Mouse (Mus musculus) hindbrain, embryonic 15.5 days (tissue): ENCODE data around the gene Adipor2. TPM values are rescaled to one million over a fixed set of nuclear protein-coding genes. Genes with fewer than 3 reads are reported as not detected.

Experiments
- ATAC-seq: fragments of 200-750 bp; cut with Nextera tagmentation; 2 replicates; pipeline ENCODE4 v1.8.0; 2017; ENCODE audit warnings: low read depth, moderate number of reproducible peaks, moderate TSS enrichment; ENCODE audit not compliant: low FRiP score
- H3K27ac ChIP-seq: fragments of 300-500 bp; sonication (generic); replicated peaks from 2 replicates; pipeline ENCODE4 v1.5.1; 2015; ENCODE audit warnings: mild to moderate bottlenecking, inconsistent platforms
- H3K27me3 ChIP-seq: fragments of 300-500 bp; sonication (generic); 2 replicates; pipeline ENCODE4 v1.6.1; 2015; ENCODE audit warnings: control low read depth, inconsistent platforms
- H3K36me3 ChIP-seq: fragments of 300-500 bp; sonication (generic); 2 replicates; pipeline ENCODE4 v1.6.1; 2015; ENCODE audit warnings: control low read depth, inconsistent platforms
- H3K4me1 ChIP-seq: fragments of 300-500 bp; sonication (generic); replicated peaks from 2 replicates; pipeline ENCODE4 v1.6.1; 2015; ENCODE audit warnings: control low read depth, inconsistent platforms
- H3K4me2 ChIP-seq: fragments of 300-500 bp; sonication (generic); 2 replicates; pipeline ENCODE4 v1.6.1; 2015; ENCODE audit warnings: moderate library complexity, mild to moderate bottlenecking, inconsistent platforms
- H3K4me3 ChIP-seq: fragments of 300-500 bp; sonication (generic); 2 replicates; pipeline ENCODE4 v1.5.1; 2015; ENCODE audit warnings: mild to moderate bottlenecking, inconsistent platforms
- H3K9ac ChIP-seq: fragments of 300-500 bp; sonication (generic); 2 replicates; pipeline ENCODE4 v1.6.1; 2015; ENCODE audit warnings: inconsistent platforms
- H3K9me3 ChIP-seq: fragments of 300-500 bp; sonication (generic); 2 replicates; pipeline ENCODE4 v1.6.1; 2016; ENCODE audit warnings: control low read depth, inconsistent platforms
- WGBS: fragments of 180-500 bp; shearing (Covaris S2); methylation state at CpG from one replicate; pipeline ENCODE4 v1.1.7; 2015; 5-methylcytosine and 5-hydroxymethylcytosine counted together
- polyA plus RNA-seq: library from polyadenylated mRNA; unstranded; fragments of >200 nt; fragmentation: Nextera tagmentation; extraction: Ambion mirVana; gene quantifications from 2 replicates; pipeline ENCODE4 v1.2.1, GENCODE M21; 2015

Gene Adipor2
- polyA plus RNA-seq, 1 experiment from 2014 or later, result 36.2 TPM

GRCm38 (mm10) chr6:119402976-119403375 is 14.5 kb downstream of the Adipor2 start:
- H3K4me1 ChIP-seq, result no peaks in the 10 kb centered on the region
- no peak overlapping the region for H3K4me3 ChIP-seq
- H3K27ac ChIP-seq, result no peak overlapping the region
- no peak for ATAC-seq
- WGBS, result 90% methylated on average over 3 of the region's 3 CpGs
- no peaks in the 10 kb centered on the region for H3K9me3 ChIP-seq
- H3K4me2 ChIP-seq, result no peak overlapping the region
- H3K9ac ChIP-seq, result no peak overlapping the region
- H3K36me3 ChIP-seq, result no peaks in the 10 kb centered on the region
- no peaks in the 10 kb centered on the region for H3K27me3 ChIP-seq

- no peak overlapping the region for H3K9ac ChIP-seq
- ATAC-seq, result no peak
- H3K27me3 ChIP-seq, result no peaks in the 10 kb centered on the region
- no peak overlapping the region for H3K4me2 ChIP-seq
- no peak overlapping the region for H3K27ac ChIP-seq
- no peaks in the 10 kb centered on the region for H3K4me1 ChIP-seq
- 93% methylated on average over 8 of the region's 8 CpGs for WGBS
- no peaks in the 10 kb centered on the region for H3K36me3 ChIP-seq
- H3K4me3 ChIP-seq, result no peak overlapping the region
- no peaks in the 10 kb centered on the region for H3K9me3 ChIP-seq
Observed at GRCm38 (mm10) chr6:119401545-119402304, 15.8 kb downstream of the Adipor2 start.

- no peaks in the 10 kb centered on the region for H3K27me3 ChIP-seq
- H3K36me3 ChIP-seq, result no peaks in the 10 kb centered on the region
- no peaks in the 10 kb centered on the region for H3K9me3 ChIP-seq
- ATAC-seq, result no peak
- no peak overlapping the region for H3K9ac ChIP-seq
- no peak overlapping the region for H3K4me3 ChIP-seq
- whole genome bisulfite sequencing, result 98% methylated on average over 3 of the region's 3 CpGs
- H3K4me1 ChIP-seq, result no peaks in the 10 kb centered on the region
- no peak overlapping the region for H3K27ac ChIP-seq
- no peak overlapping the region for H3K4me2 ChIP-seq
Observed at GRCm38 (mm10) chr6:119400649-119401048, 16.9 kb downstream of the Adipor2 start.

DNA sequence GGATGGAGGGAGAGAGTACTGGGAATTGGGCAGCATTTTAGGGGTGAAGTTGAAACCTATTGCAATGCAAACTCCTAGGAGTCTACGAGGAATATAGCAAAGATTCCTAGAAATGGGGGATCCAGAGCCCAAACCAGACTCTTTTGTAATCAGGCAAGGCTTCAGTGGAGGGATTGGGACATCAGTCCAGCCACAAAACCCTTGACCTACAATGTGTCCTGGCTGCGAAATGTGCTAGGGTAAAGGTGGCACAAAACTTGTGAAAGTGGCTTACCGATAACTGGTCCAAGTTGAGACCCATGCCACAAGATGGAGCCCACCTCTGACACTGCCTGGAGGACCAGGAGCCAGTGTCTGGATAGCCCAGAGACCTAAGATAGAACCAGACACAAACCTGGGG is 18.1 kb downstream of the Adipor2 start:
- Histone ChIP-seq H3K9ac (no peak overlapping the region), H3K4me2 (no peak overlapping the region), H3K4me1 (no peaks in the 10 kb centered on the region), H3K4me3 (no peak overlapping the region), H3K9me3 (no peaks in the 10 kb centered on the region), H3K36me3 (no peaks in the 10 kb centered on the region), H3K27me3 (no peaks in the 10 kb centered on the region), H3K27ac (no peak overlapping the region)
- 93% methylated on average over 3 of the region's 3 CpGs for WGBS
- no peak for ATAC-seq

- Histone ChIP-seq H3K36me3 (no peaks in the 10 kb centered on the region), H3K27ac (no peak overlapping the region), H3K4me2 (no peak overlapping the region), H3K27me3 (no peaks in the 10 kb centered on the region), H3K4me1 (no peaks in the 10 kb centered on the region), H3K9ac (no peak overlapping the region), H3K9me3 (no peaks in the 10 kb centered on the region), H3K4me3 (no peak overlapping the region)
- 67% methylated on average over 5 of the region's 5 CpGs for WGBS
- ATAC-seq, result no peak
Observed at GRCm38 (mm10) chr6:119396309-119396634, 21.2 kb downstream of the Adipor2 start.

DNA sequence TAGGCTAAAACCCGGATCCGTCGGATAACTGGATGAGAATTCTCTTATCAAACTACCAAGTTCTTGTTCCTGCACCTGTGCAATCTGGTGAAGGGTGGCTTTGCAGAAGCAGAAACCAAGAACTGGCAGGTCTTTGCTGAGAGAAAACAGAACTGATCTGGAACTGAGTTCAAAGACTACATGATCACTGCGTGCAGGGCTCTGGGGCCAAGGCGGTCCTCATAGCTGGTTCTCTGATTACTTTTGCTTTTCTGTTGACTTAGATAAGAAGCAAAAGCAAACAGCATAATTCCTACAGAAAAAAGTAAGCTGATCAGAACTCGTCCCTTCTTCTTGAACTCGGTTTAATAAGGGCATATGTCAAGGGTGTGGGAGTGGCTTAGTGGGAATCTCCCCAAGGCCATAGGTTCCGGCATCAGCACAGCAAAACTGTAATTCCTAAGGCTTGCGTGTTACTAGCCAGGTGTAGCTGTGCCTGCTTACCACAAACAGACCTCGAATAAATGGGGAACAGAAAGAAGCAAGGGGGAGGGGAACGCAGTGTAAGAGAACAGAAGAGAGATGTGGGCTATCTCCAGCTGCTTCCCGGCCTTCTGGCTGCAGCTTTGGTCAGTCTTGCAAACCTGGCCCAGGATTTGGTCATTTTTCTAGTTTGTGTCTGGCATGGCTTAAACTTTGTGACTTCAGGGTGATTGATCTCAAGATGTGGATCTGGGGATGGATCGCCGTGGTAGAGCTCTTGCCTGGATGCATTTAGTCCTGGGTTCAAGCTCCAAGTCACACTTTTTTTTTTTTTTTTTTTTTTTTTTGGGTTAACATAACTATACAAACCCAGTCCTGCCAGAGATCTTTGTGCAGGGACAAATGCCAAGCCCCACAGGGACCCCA is 21.8 kb downstream of the Adipor2 start:
- no peak overlapping the region for H3K4me2 ChIP-seq
- no peaks in the 10 kb centered on the region for H3K9me3 ChIP-seq
- no peaks in the 10 kb centered on the region for H3K27me3 ChIP-seq
- no peak overlapping the region for H3K4me3 ChIP-seq
- H3K4me1 ChIP-seq, result no peaks in the 10 kb centered on the region
- H3K27ac ChIP-seq, result no peak overlapping the region
- H3K9ac ChIP-seq, result no peak overlapping the region
- 87% methylated on average over 14 of the region's 14 CpGs for WGBS
- no peaks in the 10 kb centered on the region for H3K36me3 ChIP-seq
- ATAC-seq, result no peak

- H3K9me3 ChIP-seq, result no peaks in the 10 kb centered on the region
- no peak for ATAC-seq
- no peak overlapping the region for H3K4me3 ChIP-seq
- no peak overlapping the region for H3K9ac ChIP-seq
- 81% methylated on average over 9 of the region's 9 CpGs for WGBS
- no peak overlapping the region for H3K27ac ChIP-seq
- H3K4me1 ChIP-seq, result peaks cover 12% of the 10 kb centered on the region
- no peaks in the 10 kb centered on the region for H3K27me3 ChIP-seq
- H3K36me3 ChIP-seq, result no peaks in the 10 kb centered on the region
- no peak overlapping the region for H3K4me2 ChIP-seq
Observed at GRCm38 (mm10) chr6:119392836-119393235, 24.7 kb downstream of the Adipor2 start.

GRCm38 (mm10) chr6:119390728-119391127 is 26.8 kb downstream of the Adipor2 start:
- H3K9ac ChIP-seq, result no peak overlapping the region
- ATAC-seq, result no peak
- no peaks in the 10 kb centered on the region for H3K9me3 ChIP-seq
- no peak overlapping the region for H3K27ac ChIP-seq
- no peak overlapping the region for H3K4me2 ChIP-seq
- H3K27me3 ChIP-seq, result no peaks in the 10 kb centered on the region
- no peak overlapping the region for H3K4me3 ChIP-seq
- peaks cover 27% of the 10 kb centered on the region for H3K4me1 ChIP-seq
- no peaks in the 10 kb centered on the region for H3K36me3 ChIP-seq
- WGBS, result 89% methylated on average over 4 of the region's 4 CpGs

DNA sequence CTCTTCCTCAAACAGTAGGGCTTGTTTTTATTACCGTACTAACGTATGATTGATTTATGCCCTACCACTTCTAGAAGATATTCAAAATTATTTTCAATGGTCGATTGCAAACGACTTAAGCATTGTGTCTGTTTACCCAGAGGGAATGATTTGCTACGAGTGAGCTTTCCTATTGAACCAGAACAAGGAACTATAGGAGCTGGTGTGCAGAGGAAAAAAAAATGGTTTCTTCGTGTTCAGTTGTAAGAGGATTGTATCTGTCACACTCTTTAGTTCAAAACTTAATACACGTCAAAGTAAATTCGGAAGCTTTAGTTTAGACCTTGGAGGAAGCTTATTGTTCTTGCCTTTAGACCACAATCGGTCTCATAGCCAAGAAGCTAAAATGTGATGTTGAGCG is 28.4 kb downstream of the Adipor2 start:
- Histone ChIP-seq H3K9ac (peak overlapping the region; percentile 48), H3K4me2 (peak overlapping the region; percentile 59), H3K9me3 (no peaks in the 10 kb centered on the region), H3K27ac (peak overlapping the region; percentile 96), H3K27me3 (no peaks in the 10 kb centered on the region), H3K36me3 (no peaks in the 10 kb centered on the region), H3K4me3 (peak overlapping the region; percentile 86), H3K4me1 (peaks cover 27% of the 10 kb centered on the region)
- 21% methylated on average over 10 of the region's 10 CpGs for WGBS
- ATAC-seq, result no peak

DNA sequence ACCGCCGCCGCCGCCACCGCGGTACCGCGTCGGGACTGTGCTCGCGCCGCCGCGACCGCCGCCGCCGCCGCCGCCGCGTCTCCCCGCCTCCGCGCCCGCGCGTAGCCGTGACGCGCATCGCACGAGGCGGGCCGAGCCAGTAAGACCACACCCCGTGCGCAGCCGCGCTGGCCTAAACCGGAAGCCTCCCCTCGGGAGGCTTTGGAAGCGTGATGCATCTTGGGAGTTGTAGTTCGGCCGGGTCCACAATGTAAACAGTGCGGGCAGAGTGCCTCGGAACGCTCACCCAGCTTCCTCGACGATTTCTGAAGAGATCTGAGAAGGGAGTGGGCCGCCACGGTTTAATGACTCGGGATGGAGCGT is 28.9 kb downstream of the Adipor2 start:
- peaks cover 27% of the 10 kb centered on the region for H3K4me1 ChIP-seq
- H3K9me3 ChIP-seq, result no peaks in the 10 kb centered on the region
- peak overlapping the region; percentile 89 for H3K9ac ChIP-seq
- peak overlapping the region; percentile 86 for H3K4me3 ChIP-seq
- no peaks in the 10 kb centered on the region for H3K27me3 ChIP-seq
- peak overlapping the region; percentile 96 for H3K27ac ChIP-seq
- WGBS, result under 1% methylated on average over 46 of the region's 53 CpGs
- peak; percentile 99 for ATAC-seq
- no peaks in the 10 kb centered on the region for H3K36me3 ChIP-seq
- peak overlapping the region; percentile 59 for H3K4me2 ChIP-seq

- peak; percentile 89 for ATAC-seq
- Histone ChIP-seq H3K4me2 (peak overlapping the region; percentile 76), H3K36me3 (no peaks in the 10 kb centered on the region), H3K9ac (peak overlapping the region; percentile 89), H3K27ac (peak overlapping the region; percentile 96), H3K4me1 (peaks cover 27% of the 10 kb centered on the region), H3K9me3 (no peaks in the 10 kb centered on the region), H3K27me3 (no peaks in the 10 kb centered on the region), H3K4me3 (peak overlapping the region; percentile 86)
- WGBS, result 1% methylated on average over 45 of the region's 76 CpGs
Observed at GRCm38 (mm10) chr6:119387801-119388649, 29.5 kb downstream of the Adipor2 start.

GRCm38 (mm10) chr6:119386821-119387220 is 30.7 kb downstream of the Adipor2 start:
- no peak for ATAC-seq
- H3K4me3 ChIP-seq, result no peak overlapping the region
- no peak overlapping the region for H3K9ac ChIP-seq
- H3K27ac ChIP-seq, result no peak overlapping the region
- no peaks in the 10 kb centered on the region for H3K27me3 ChIP-seq
- H3K36me3 ChIP-seq, result no peaks in the 10 kb centered on the region
- H3K4me2 ChIP-seq, result peak overlapping the region; percentile 76
- peaks cover 27% of the 10 kb centered on the region for H3K4me1 ChIP-seq
- no peaks in the 10 kb centered on the region for H3K9me3 ChIP-seq
- 93% methylated on average over 1 of the region's 1 CpGs for WGBS
